Mouse (Mus musculus) liver, embryonic 14.5 days (tissue): ENCODE results near the gene Ehhadh. TPM values are rescaled to one million over a fixed set of nuclear protein-coding genes. Genes with fewer than 3 reads are reported as not detected.

Experiments used
- ATAC-seq: fragments of 200-750 bp; cut with Nextera tagmentation; 2 replicates; pipeline ENCODE4 v1.8.0; 2017; ENCODE audit warnings: moderate number of reproducible peaks, mild to moderate bottlenecking, moderate library complexity; ENCODE audit not compliant: insufficient read depth
- DNase-seq, 3 experiments: peaks; one replicate each; pipeline ENCODE4 v3.0.0-alpha.2; 2012 to 2013; ENCODE audit warnings: low read depth in 3 of 3, low spot score in 3 of 3
- H3K27ac ChIP-seq: fragments of 300-500 bp; sonication (generic); 2 replicates; pipeline ENCODE4 v1.5.1; 2014; ENCODE audit warnings: moderate library complexity, mild to moderate bottlenecking, control low read depth, inconsistent platforms
- H3K27me3 ChIP-seq: fragments of 300-500 bp; sonication (generic); 2 replicates; pipeline ENCODE4 v1.6.1; 2014; ENCODE audit warnings: mild to moderate bottlenecking, low read length, moderate library complexity; ENCODE audit not compliant: control insufficient read depth, insufficient read depth
- H3K36me3 ChIP-seq: fragments of 300-500 bp; sonication (generic); replicated peaks from 2 replicates; pipeline ENCODE4 v1.6.1; 2014; ENCODE audit warnings: low read depth; ENCODE audit not compliant: control insufficient read depth, insufficient read depth
- H3K4me1 ChIP-seq, 2 experiments: fragments of 200-500 bp in 1 of 2; fragments of 300-500 bp in 1 of 2; sonication (generic) in 1 of 2; replicated peaks; 2 replicates each; pipeline ENCODE4 v1.6.1; 2012 to 2014; ENCODE audit warnings: antibody characterized with exemption in 1 of 2, inconsistent platforms in 1 of 2, low read length in 1 of 2; ENCODE audit not compliant: control insufficient read depth in 2 of 2, insufficient read depth in 2 of 2
- H3K4me2 ChIP-seq: fragments of 300-500 bp; sonication (generic); 2 replicates; pipeline ENCODE4 v1.6.1; 2014; ENCODE audit warnings: low read depth, mild to moderate bottlenecking, control low read depth, moderate library complexity
- H3K4me3 ChIP-seq, 2 experiments: fragments of 200-500 bp in 1 of 2; fragments of 300-500 bp in 1 of 2; sonication (generic) in 1 of 2; 2 replicates each; pipeline ENCODE4 v1.5.1; 2012 to 2014; ENCODE audit warnings: low read depth in 2 of 2, low read length in 2 of 2, mild to moderate bottlenecking in 2 of 2, control low read depth in 1 of 2, inconsistent platforms in 1 of 2, moderate library complexity in 1 of 2; ENCODE audit not compliant: insufficient read depth in 1 of 2
- H3K9ac ChIP-seq: fragments of 300-500 bp; sonication (generic); replicated peaks from 2 replicates; pipeline ENCODE4 v1.6.1; 2014; ENCODE audit warnings: mild to moderate bottlenecking, control low read depth, moderate library complexity
- H3K9me3 ChIP-seq: fragments of 300-500 bp; sonication (generic); 2 replicates; pipeline ENCODE4 v1.6.1; 2016; ENCODE audit warnings: low read length, mixed read lengths; ENCODE audit not compliant: control insufficient read depth
- CTCF ChIP-seq: IDR thresholded peaks from 2 replicates; pipeline ENCODE4 v1.5.1; 2016; ENCODE audit warnings: antibody characterized with exemption, low read depth, control low read depth
- EP300 ChIP-seq: IDR thresholded peaks from 2 replicates; pipeline ENCODE4 v1.6.1; 2016; ENCODE audit warnings: antibody characterized with exemption, low read depth
- WGBS: fragments of 180-500 bp; shearing (Covaris S2); extraction: QIAGEN DNeasy Blood & Tissue Kit; methylation state at CpG from one replicate; pipeline ENCODE4 v1.1.7; 2014; ENCODE audit not compliant: insufficient replicate concordance; 5-methylcytosine and 5-hydroxymethylcytosine counted together
- polyA plus RNA-seq, 2 experiments: library from polyadenylated mRNA; depleted of rRNA in 1 of 2; stranded (reverse) in 1 of 2; unstranded in 1 of 2; fragments of >200 nt; fragmentation: Nextera tagmentation in 1 of 2; extraction: Ambion mirVana in 1 of 2; gene quantifications; 2 replicates each; pipeline versions ENCODE4 v1.2.1 to v1.2.3; 2012 to 2014

Gene Ehhadh
- polyA plus RNA-seq, 2 experiments: 7.7 to 8.1 TPM

DNA sequence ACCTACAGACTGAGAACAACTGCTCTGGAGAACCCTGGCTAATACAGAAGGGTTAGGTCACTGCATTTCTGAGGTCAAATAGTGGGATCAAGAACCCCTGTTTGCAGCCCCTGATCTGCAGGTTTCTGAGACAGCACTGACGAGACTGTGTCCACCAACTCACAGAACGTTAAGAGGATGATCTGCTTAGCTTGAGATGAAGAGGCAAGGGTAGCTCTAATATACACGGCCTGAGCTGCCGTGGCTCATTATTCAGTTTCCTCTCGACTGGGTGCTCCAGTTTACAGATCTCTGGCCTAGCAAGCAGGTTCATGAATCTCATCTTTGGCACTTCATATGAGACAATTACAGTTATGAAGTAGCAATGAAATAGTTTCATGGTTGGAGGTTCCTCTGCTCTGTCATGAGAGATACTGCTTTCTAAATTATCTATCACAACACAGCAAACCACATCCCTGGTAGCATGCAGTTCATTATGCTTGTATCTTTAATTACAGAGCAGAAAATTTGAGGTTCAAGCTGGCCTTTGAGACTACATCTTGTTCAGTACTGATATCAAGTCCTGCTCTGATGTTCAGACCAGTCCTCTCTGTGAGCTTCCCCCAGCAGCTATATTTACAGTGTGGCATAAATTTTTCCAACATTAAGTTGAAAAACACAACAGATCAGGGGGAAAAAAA is 45.3 kb downstream of the Ehhadh start:
- DNase-seq (peak; percentile 9 to 23 (median 16)), ATAC-seq (peak; percentile 85)
- 45% methylated on average over 5 of the region's 5 CpGs for WGBS
- Histone ChIP-seq H3K4me1 (peaks cover 6 to 10% of the 10 kb centered on the region in 2 experiments; a peak in 3 of 4 replicates), H3K9me3 (no peaks in the 10 kb centered on the region), H3K4me2 (peak overlapping the region; percentile 8), H3K27ac (peak overlapping the region; percentile 18; the same call in 1 of the 2 replicates), H3K27me3 (no peaks in the 10 kb centered on the region), H3K36me3 (no peaks in the 10 kb centered on the region), H3K9ac (no peak overlapping the region), H3K4me3 (no peak overlapping the region)
- TF ChIP-seq CTCF: no peak
- peak; percentile 83 for TF ChIP-seq EP300

DNA sequence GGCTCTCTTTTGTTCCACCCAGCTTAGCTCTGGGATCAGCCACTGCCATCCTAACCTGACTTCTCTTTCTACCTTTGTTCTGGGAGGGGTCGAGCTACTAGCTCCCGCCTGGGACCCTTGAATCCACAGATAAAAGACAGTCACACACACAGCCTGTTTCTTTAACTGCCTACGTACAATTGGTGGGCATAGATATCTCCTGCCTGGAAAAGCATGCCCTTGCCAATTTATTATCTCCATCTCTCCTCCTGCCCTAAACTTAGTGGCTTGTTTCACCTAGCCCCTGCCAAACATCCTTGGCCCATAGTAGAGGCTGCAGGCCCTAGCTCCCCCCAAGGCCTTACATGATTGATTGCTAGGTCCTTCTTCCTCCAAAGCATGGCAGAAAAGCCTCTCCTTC is 46.1 kb downstream of the Ehhadh start:
- TF ChIP-seq CTCF (no peak), EP300 (peak; percentile 68)
- WGBS: 11% methylated on average over 3 of the region's 3 CpGs
- ATAC-seq: peak; percentile 61; the same call in 1 of the 2 replicates
- no peak overlapping the region; the same call in 1 of the 2 replicates for H3K4me2 ChIP-seq
- H3K27me3 ChIP-seq: no peaks in the 10 kb centered on the region
- no peak overlapping the region for H3K27ac ChIP-seq
- no peak for DNase-seq
- no peak overlapping the region for H3K4me3 ChIP-seq
- no peak overlapping the region; the same call in 1 of the 2 replicates for H3K9ac ChIP-seq
- no peaks in the 10 kb centered on the region for H3K9me3 ChIP-seq
- H3K36me3 ChIP-seq: no peaks in the 10 kb centered on the region
- peaks cover 6 to 10% of the 10 kb centered on the region in 2 experiments; a peak in 3 of 4 replicates for H3K4me1 ChIP-seq

GRCm38 (mm10) chr16:21735638-21736037 is 52.0 kb downstream of the Ehhadh start:
- no peak overlapping the region for H3K4me2 ChIP-seq
- H3K36me3 ChIP-seq: no peaks in the 10 kb centered on the region
- TF ChIP-seq CTCF (no peak), EP300 (no peak)
- no peaks in the 10 kb centered on the region for H3K27me3 ChIP-seq
- no peak overlapping the region for H3K27ac ChIP-seq
- WGBS: 62% methylated on average over 1 of the region's 1 CpGs
- ATAC-seq (no peak), DNase-seq (no peak)
- no peak overlapping the region for H3K4me3 ChIP-seq
- H3K9ac ChIP-seq: no peak overlapping the region
- H3K4me1 ChIP-seq: no peaks in the 10 kb centered on the region; a peak in 1 of 4 replicates
- no peaks in the 10 kb centered on the region for H3K9me3 ChIP-seq

DNA sequence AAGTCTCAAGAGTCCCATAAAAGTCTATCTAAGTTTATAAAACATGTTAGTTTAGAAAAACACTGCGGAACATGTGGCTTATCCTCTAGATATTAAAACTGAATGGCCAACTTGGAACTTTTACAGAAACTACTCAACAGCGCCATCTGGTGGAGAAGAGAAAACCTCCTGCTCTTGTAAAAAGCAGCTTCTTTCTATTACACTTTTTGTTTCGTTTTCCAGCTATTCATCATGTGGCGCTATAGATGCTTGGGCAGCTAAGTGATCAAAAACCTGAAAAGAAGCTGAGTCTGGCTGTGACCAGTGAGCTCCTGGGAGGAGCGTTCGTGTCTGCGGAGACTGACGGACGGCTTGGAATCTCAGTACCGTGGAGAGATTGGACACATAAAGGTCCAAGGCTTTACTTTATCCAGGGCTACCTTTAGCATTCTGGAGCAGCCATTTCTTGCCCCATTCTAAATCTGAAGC is 59.7 kb downstream of the Ehhadh start:
- WGBS: 46% methylated on average over 10 of the region's 10 CpGs
- Histone ChIP-seq H3K4me3 (peak overlapping the region; percentile 30 to 48), H3K4me2 (peak overlapping the region; percentile 45), H3K36me3 (no peaks in the 10 kb centered on the region), H3K27ac (no peak overlapping the region), H3K9ac (no peak overlapping the region), H3K27me3 (no peaks in the 10 kb centered on the region), H3K4me1 (0 out of 4 replicates have a peak, but pooled peaks cover 0 to 2% of the 10 kb centered on the region in 2 experiments), H3K9me3 (no peaks in the 10 kb centered on the region)
- no peak for TF ChIP-seq EP300
- peak; percentile 79 for TF ChIP-seq CTCF
- ATAC-seq (no peak), DNase-seq (peak; percentile 46 to 55 (median 52))

- no peaks in the 10 kb centered on the region for H3K36me3 ChIP-seq
- TF ChIP-seq CTCF: no peak
- TF ChIP-seq EP300: no peak
- ATAC-seq (no peak), DNase-seq (no peak)
- no peak overlapping the region for H3K4me3 ChIP-seq
- H3K27ac ChIP-seq: no peak overlapping the region
- H3K27me3 ChIP-seq: no peaks in the 10 kb centered on the region
- WGBS: 75% methylated on average over 3 of the region's 3 CpGs
- H3K9ac ChIP-seq: no peak overlapping the region
- H3K4me2 ChIP-seq: no peak overlapping the region
- H3K9me3 ChIP-seq: no peaks in the 10 kb centered on the region
- 0 out of 4 replicates have a peak, but pooled peaks cover 0 to 2% of the 10 kb centered on the region in 2 experiments for H3K4me1 ChIP-seq
These were observed 60.2 kb downstream of the Ehhadh start for GRCm38 (mm10) chr16:21727421-21727820.
